Mouse (Mus musculus) left cerebral cortex, adult 8-10 months (tissue): Measurements from ENCODE around the gene Fut2. TPM values are rescaled to one million over a fixed set of nuclear protein-coding genes. Genes with fewer than 3 reads are reported as not detected.

Experiments
- DNase-seq, 2 experiments: peaks; one replicate each; pipeline ENCODE4 v3.0.0; 2022; ENCODE audit warnings: low spot score in 2 of 2
- total RNA-seq, 4 experiments: library from RNA; stranded (reverse); gene quantifications; 2 replicates each; pipeline ENCODE4 v1.2.4; 2022

Gene Fut2
- total RNA-seq, result under 1 TPM in 1 of 4 experiments, not detected in 3; 0.59 TPM

- DNase-seq, result no peak
Observed at GRCm38 (mm10) chr7:45666161-45666560, at the start of gene Fut2. Fut2 (minus strand) TSS chr7:45666394.

DNA sequence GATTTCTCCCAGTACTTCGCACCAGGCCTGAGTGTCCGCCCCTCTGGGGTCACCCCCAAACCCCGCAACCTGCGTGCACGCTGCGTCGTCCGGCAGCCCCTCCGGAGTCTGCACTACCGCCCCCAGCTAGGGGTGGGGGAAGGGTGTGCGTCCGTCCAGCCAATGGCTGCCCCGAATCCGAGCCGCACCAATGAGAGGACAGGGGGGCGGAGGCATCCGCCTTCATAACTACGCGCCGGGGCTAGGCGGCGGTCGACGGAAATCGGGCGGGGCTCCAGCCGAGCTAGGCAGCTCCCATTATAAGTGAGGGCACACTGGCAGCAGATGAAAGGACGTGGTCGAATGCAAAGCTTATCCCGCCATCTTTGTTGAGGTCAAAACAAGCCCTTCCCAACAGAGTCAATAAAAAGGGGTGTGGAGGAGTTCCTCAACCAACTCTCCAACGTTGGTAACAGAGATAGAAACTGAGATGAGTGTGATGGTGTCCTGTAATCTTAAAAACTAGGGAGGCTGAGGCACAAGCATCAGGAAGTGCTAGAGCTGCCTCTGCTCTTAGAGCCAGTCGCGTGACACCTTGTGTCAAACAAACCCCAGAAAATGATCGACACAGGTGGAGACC, 49.0 kb upstream of the Fut2 start, which contains the start of gene Rpl18:
Rpl18 (plus strand) TSS at position 368 of the 619 bp plus-strand sequence.
- peak; percentile 88 to 99 for DNase-seq

DNA sequence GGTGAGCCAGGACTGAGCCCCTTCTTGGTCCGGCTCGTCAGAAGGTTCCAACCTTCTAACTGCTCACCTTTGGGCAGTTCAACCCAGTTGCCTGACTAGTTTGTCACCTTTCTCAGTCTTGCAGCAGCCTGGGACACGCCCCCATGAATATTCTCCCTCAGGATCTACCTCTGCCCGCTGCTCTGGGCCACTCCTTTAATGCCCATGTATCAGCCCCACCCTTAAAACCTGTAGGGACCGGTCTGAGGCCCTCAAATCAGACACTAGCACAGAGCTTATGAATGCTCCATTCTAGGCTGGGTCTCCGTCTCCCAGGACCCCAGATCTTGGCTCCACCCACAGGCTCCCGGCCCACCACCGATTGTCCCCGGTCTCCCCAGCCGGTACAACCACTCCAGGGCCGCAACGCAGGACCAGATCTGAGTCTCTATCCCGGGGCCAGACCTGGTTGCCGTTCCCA, 48.5 kb upstream of the Fut2 start:
- no peak for DNase-seq

GRCm38 (mm10) chr7:45713881-45714520, 47.8 kb upstream of the Fut2 start:
- no peak for DNase-seq

DNA sequence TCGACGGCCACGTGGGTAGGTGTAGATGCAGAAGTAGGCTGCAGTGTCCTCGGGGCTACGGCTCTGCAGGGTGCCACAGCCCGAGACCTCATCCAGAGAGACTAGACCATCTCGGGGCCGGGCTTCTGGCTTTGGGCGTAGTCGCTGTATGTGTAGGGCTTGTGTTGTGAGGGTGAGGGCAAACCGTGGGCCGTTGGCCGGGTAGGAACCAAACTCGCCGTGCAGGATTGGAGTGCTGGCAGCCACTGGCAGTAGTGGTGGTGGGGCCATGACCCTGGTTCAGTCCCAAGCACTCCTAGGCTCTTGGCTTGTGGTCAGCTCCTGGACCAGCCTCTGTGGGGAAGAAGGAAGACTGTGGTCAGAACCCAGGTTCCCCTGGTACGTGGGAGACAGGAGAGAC, 47.2 kb upstream of the Fut2 start:
- no peak for DNase-seq

DNA sequence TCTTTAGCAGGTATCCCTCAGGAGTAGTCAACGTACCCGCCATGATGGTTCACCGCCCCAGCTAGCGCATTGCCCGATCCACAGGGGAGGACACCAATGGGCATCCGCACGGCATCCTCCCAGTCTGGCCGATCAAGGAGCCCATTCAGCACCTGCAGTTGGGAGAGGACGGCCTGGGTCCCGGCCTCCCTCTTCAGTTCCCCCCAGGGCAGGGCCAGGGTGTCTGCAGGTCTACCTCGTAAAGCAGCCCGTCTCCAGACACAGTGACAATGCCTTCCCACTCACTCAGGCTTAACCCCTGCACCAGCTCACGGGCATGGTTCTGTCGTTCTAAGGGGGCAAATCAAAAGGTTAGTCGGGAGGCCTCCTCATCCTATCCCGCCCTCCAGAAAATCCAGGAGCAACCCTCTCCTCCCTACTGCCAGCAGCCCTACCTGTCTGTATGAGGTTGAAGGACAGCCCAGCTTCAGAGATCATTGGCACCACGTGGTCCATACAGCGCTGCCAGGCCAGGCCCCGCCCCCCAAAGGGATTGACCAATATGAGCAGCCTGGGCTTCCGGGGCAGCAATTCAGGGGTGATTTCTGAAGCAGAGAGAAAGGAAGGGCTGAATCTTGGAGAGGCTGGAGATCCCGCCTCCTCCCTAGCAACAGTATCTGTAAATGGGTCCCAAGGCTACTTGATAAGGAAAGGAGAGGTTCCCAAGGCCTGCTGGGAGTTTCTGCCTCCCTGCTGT, 46.0 kb upstream of the Fut2 start:
- DNase-seq, result peak in 1 of 2 experiments; percentile 49

- no peak for DNase-seq
Observed at GRCm38 (mm10) chr7:45711316-45712021, 45.3 kb upstream of the Fut2 start.

GRCm38 (mm10) chr7:45710477-45711191, 44.4 kb upstream of the Fut2 start:
- DNase-seq, result no peak

DNA sequence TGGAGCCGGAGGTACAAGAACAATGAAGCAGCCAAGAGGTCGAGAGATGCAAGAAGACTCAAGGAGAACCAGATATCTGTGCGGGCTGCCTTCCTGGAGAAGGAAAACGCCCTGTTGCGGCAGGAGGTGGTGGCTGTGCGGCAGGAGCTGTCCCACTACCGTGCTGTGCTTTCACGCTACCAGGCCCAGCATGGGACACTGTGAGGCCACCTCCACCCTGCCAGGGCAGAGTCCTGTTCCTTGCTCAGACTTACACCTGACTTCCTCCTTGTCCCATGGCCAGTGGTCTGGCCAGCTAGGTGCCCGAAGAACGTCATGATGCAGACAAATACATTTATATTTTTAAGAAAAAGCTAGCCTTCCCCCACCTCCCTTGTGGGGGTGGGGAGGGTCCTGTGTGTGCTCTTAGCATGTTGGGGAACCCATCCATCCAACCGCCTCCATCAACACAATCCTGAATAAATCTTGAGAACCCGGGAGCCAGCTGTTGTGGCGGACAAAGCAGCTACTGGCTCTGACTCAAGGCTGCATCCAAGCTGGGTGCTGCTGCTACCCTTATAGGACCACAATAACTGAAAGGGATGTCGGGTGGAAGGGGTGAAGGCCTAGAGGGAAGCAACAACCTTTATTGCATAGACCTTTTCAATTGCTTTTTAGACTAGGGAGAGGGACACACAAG, 43.6 kb upstream of the Fut2 start:
- DNase-seq, result no peak

GRCm38 (mm10) chr7:45709036-45709435, 42.8 kb upstream of the Fut2 start:
- DNase-seq, result no peak

GRCm38 (mm10) chr7:45708221-45708761, 42.1 kb upstream of the Fut2 start:
- DNase-seq, result no peak

DNA sequence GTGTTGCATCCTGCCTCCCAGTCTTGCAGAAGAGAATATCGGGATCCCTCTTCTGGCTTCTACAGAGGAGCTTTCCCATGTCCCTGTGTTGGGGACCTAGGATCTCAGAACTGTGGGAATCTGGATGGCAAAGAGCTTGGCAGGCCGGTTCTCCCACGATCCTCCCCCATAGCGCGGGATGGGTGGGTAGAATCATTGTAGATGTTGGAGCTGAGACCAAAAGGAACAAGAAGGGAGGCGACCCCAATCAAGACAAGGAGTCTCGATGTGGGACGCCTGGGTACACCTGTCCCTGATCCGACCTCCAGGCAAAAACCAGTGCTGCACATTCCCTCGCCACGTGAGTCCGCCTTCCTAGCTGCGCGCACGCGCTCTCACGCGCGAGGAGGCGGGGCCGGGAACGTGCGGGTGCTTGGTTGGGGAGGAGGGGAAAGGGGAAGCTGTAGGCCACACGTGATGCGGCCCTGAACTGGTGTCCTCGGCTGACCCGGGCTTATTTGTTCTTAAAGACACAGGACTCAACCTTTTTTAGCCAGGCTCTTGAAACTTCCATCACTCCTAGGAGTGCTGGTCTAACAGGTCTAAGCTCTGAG, 41.3 kb upstream of the Fut2 start:
- peak; percentile 90 to 93 for DNase-seq

DNA sequence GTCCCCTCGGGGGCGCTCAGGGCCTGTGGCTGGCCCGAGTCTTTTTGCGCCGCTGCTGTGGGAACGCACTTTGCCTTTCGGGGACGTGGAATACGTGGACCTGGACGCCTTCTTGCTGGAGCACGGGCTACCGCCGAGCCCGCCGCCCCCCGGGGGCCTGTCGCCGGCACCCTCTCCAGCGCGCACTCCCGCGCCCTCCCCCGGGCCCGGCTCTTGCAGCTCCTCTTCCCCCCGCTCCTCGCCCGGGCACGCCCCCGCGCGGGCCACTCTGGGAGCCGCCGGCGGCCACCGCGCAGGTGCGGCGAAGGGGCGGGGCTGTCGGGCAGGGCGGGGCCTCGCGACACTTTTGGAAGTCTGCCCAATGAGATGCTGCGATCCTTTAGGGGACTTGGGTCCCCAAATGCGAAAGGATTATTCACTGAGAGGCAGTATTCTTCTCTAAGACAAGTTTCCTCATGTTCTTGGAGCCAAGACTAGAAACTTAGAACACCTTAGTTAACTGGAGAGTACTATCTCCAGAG, 40.6 kb upstream of the Fut2 start:
- DNase-seq, result peak; percentile 64 to 88

GRCm38 (mm10) chr7:45705873-45706281, 39.7 kb upstream of the Fut2 start:
- DNase-seq, result peak; percentile 76 to 88

DNA sequence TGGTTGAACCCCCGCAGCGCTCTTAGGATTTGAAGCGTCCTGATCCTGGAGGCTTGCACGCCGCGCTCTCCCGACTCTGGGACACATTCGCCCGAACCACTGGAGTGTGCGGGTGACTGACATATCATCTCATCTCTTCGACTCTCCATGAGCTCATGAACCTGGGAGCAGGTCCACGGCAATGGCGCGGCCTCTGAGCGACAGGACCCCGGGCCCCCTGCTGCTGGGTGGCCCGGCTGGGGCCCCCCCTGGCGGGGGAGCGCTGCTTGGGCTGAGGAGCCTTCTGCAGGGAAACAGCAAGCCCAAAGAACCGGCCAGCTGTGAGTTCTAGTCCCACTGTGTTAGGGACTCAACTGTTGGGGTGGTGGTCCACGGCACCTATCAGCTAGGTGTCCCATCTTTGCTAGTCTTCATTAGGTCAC, 39.3 kb upstream of the Fut2 start:
- peak in 1 of 2 experiments; percentile 61 for DNase-seq

DNA sequence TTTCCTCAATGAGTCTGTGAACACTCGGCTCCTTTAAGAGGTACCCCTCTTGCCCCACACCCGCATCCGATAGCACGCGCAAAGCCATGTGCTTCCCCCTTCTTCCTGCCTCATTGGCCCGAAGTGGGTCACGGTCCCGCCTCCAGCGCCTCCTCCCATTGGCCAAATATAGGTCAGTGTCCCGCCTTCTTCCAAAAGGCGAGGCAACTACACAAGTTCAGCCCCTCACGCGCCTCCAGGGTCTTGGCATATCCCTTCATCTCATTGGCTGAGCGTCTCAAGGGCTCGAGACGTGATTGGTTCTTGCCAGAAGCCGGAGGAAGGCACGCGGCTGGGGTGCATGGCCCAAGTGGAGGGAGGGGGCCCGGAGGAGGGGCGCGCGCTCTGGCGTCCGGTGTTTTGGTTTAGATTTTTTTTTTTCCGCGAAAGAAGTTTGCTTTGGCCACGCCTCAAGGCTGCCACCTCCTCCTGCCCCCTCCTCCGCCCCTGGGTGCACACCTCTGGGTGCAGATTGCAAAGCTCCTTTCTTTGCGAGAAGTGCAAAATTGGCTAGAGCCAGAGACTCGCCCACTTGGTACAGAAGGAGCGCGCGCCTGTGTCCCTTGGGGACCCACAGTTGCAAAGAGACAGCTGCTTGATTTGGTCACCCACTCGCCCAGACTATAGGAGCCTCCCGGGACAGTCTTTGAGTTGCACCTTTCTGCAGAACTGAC, 38.7 kb upstream of the Fut2 start, which contains the start of gene Dbp:
Dbp (plus strand) TSS at position 359 of the 713 bp plus-strand sequence.
- peak; percentile 97 to 100 for DNase-seq

GRCm38 (mm10) chr7:45704046-45704559, 37.9 kb upstream of the Fut2 start:
- peak; percentile 66 to 87 for DNase-seq

DNA sequence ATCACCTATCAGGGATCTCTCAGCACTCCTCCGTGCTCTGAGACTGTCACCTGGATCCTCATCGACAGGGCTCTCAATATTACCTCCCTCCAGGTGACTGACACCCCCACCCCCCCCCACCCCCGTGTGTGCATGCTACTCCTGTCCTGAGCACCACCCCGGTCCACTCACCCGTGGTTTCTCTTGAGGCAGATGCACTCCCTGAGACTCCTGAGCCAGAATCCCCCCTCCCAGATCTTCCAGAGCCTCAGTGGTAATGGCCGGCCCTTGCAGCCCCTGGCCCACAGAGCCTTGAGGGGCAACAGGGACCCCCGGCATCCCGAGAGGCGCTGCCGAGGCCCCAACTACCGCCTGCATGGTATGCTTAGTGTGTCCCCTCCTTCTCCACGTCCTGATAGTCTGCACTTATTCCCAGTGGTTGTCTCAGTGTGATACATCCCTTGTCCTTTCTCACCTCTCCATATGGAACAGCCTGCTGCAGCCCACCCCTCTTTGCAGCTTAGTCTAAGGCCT, 37.4 kb upstream of the Fut2 start:
- DNase-seq, result peak in 1 of 2 experiments; percentile 63
